Mouse (Mus musculus) neural tube, embryonic 14.5 days (tissue): ENCODE measurements at regions not wholly inside any gene's neighbourhood (a gene's known extent, or its start where the extent isn't known, plus 50 kb on each side); places are given as distances from the start of the nearest gene placed in this dataset.
A peak's percentile ranks its signal among the peaks of the same experiment; 100 is the strongest.
"Not testable (repeated sequence)": the region's sequence is repeated elsewhere in the genome, so short reads cannot be mapped to it uniquely, and the experiment has no call there.

ENCODE experiments used
- ATAC-seq: fragments of 200-750 bp; cut with Nextera tagmentation; 2 replicates; pipeline ENCODE4 v1.8.0; 2017; ENCODE audit warnings: low read depth, mild to moderate bottlenecking, moderate TSS enrichment, moderate library complexity
- H3K27ac ChIP-seq: fragments of 300-500 bp; sonication (generic); 2 replicates; pipeline ENCODE4 v1.5.1; 2014; ENCODE audit warnings: low read depth, mild to moderate bottlenecking, control low read depth, low read length, moderate library complexity, mixed read lengths
- H3K27me3 ChIP-seq: fragments of 300-500 bp; sonication (generic); 2 replicates; pipeline ENCODE4 v1.6.1; 2014; ENCODE audit warnings: low read length; ENCODE audit not compliant: control insufficient read depth, insufficient read depth
- H3K36me3 ChIP-seq: fragments of 300-500 bp; sonication (generic); 2 replicates; pipeline ENCODE4 v1.6.1; 2014; ENCODE audit warnings: low read length, mixed read lengths; ENCODE audit not compliant: control insufficient read depth, insufficient read depth
- H3K4me1 ChIP-seq: fragments of 300-500 bp; sonication (generic); 2 replicates; pipeline ENCODE4 v1.6.1; 2014; ENCODE audit warnings: low read length; ENCODE audit not compliant: control insufficient read depth, insufficient read depth
- H3K4me2 ChIP-seq: fragments of 300-500 bp; sonication (generic); 2 replicates; pipeline ENCODE4 v1.6.1; 2014; ENCODE audit warnings: mild to moderate bottlenecking, low read depth, low read length, control low read depth
- H3K4me3 ChIP-seq: fragments of 300-500 bp; sonication (generic); 2 replicates; pipeline ENCODE4 v1.5.1; 2014; ENCODE audit warnings: low read depth, low read length, control low read depth, mixed read lengths
- H3K9ac ChIP-seq: fragments of 300-500 bp; sonication (generic); replicated peaks from 2 replicates; pipeline ENCODE4 v1.6.1; 2014; ENCODE audit warnings: low read depth, mild to moderate bottlenecking, control low read depth, low read length, mixed read lengths
- H3K9me3 ChIP-seq: fragments of 300-500 bp; sonication (generic); 2 replicates; pipeline ENCODE4 v1.6.1; 2016; ENCODE audit warnings: low read length; ENCODE audit not compliant: control insufficient read depth
- WGBS: fragments of 180-500 bp; shearing (Covaris S2); extraction: QIAGEN DNeasy Blood & Tissue Kit; methylation state at CpG from one replicate; pipeline ENCODE4 v1.1.7; 2014; 5-methylcytosine and 5-hydroxymethylcytosine counted together

DNA sequence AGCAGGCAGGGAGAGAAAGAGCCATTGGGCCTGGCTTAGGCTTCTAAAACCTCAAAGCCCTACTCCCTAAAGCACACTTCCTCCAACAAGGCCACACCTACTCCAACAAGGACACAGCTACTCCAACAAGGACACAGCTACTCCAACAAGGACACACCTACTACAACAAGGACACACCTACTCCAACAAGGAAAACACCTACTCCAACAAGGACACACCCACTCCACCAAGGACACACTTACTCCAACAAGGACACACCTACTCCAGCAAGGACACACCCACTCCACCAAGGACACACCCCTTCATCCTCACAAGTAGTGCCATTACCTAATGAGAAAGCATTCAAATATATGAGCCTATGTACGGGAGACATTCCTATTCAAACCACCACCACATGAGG is 216.4 kb upstream of the Zfp703 start:
- WGBS, result 87% methylated on average over 1 of the region's 1 CpGs
- ATAC-seq, result no peak
- H3K9me3 ChIP-seq, result no peaks in the 10 kb centered on the region
- H3K9ac ChIP-seq, result no peak overlapping the region
- peaks cover 2% of the 10 kb centered on the region; the same call in 1 of the 2 replicates for H3K27me3 ChIP-seq
- no peak overlapping the region for H3K4me2 ChIP-seq
- H3K36me3 ChIP-seq, result no peaks in the 10 kb centered on the region
- H3K4me3 ChIP-seq, result no peak overlapping the region
- no peaks in the 10 kb centered on the region for H3K4me1 ChIP-seq
- H3K27ac ChIP-seq, result no peak overlapping the region

DNA sequence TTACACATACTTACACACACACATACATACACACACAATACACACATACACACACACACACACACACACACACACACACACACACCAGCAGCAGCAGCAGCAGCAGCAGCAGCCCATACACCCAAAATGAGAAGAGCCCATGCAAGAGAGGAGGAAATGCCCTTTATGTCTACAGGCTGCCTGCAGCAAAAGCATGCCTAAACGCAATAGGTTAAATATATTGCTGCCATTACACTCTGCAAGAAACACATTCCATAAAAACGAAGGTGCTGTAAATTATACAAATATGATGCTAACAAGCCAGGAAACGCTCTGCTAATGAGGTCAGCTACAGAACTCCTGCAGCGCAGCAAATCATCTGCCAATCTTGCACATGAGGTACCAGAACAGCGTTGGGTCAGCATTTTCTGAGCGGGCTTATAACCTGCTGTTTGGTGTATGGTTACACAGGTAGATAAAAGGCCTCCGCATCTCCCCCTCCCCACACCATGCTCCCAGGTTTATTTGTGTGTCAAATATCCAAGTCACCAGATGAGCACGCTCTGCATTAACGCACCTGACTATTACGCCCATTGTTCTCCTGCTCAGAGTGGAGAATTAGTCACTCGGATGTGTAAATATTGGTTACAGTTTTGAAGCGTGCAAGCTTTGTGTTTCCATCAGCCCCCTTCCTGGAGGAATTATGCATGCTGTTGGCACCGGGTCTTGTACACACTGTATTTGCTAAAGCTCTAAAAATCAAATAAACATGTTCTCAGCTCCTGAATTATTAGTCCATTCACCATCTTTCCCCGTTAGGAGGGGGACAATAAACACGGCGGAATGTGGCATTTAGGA is 214.0 kb upstream of the Zfp703 start:
- Histone ChIP-seq H3K9me3 (no peaks in the 10 kb centered on the region), H3K27me3 (no peaks in the 10 kb centered on the region), H3K27ac (peak overlapping the region; percentile 48), H3K4me3 (no peak overlapping the region), H3K36me3 (no peaks in the 10 kb centered on the region), H3K4me1 (no peaks in the 10 kb centered on the region), H3K4me2 (no peak overlapping the region), H3K9ac (no peak overlapping the region)
- peak; percentile 71 for ATAC-seq
- 54% methylated on average over 16 of the region's 16 CpGs for WGBS

DNA sequence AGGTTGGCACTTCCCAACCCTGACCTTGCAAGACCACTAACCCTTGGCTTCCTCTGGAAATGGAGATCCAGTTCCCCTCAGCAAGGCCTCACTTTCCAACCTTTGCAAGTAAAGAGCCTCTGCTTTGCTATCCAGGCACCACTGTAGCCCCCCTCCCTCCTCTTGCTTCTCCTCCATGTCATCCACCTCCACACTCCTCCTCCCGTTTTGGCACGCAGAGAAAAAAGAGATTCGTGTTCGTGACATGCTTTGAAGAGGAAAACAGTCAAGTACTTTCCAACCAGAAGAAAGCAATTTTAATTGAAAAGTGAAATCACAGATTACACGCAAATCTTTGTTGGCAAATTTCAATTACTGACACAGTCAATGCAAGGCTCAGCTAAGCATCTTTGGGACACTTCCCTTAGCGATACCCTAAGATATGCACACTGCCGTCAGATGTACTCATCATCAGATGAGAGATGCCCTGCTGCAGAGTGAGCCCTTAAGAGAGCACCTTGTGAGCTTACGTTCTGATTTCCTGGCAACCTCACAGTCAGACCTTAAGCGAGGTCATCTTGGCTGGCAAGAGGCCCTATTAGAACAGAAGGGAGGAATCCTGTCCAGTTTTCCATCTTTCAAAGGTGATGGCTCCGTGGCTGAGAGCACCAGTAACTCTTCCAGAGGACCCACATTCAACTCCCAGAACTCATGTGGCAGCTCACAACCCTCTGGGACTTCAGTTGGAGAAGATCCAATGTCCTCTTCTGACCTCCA is 208.5 kb upstream of the Zfp703 start:
- Histone ChIP-seq H3K27ac (no peak overlapping the region), H3K4me2 (no peak overlapping the region), H3K36me3 (no peaks in the 10 kb centered on the region), H3K9ac (no peak overlapping the region), H3K4me1 (0 out of 2 replicates have a peak, but pooled peaks cover 13% of the 10 kb centered on the region), H3K27me3 (no peaks in the 10 kb centered on the region), H3K4me3 (no peak overlapping the region), H3K9me3 (no peaks in the 10 kb centered on the region)
- WGBS, result 89% methylated on average over 10 of the region's 10 CpGs
- ATAC-seq, result no peak

DNA sequence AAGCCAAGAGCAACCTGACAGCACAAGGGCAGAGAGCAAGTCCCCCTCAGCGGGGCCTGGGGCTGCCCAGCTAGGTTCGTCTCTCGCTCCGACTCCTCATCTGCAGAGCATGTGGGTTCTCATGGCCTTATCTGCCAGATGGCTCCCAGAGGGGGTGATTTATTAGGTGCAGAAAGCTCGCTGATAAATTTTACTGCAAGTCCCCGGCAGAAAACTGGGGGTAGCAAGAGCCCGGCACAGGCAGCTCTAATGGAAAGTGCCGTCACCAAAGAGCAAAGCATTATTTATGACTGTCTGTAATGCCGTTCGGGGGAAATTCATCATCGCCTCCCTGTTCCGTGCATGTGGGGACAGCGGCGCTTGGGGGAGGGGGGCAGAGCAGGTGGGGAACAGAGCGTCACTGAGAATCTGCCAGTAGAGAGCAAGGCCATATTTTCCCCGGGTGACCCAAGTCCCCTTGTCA is 206.7 kb upstream of the Zfp703 start:
- 0 out of 2 replicates have a peak, but pooled peaks cover 13% of the 10 kb centered on the region for H3K4me1 ChIP-seq
- 4% methylated on average over 14 of the region's 16 CpGs for WGBS
- peak overlapping the region; percentile 40 for H3K4me2 ChIP-seq
- H3K4me3 ChIP-seq, result no peak overlapping the region
- no peaks in the 10 kb centered on the region for H3K27me3 ChIP-seq
- H3K9me3 ChIP-seq, result no peaks in the 10 kb centered on the region
- no peak overlapping the region for H3K9ac ChIP-seq
- peak; percentile 93 for ATAC-seq
- H3K27ac ChIP-seq, result 0 out of 2 replicates have a peak overlapping the region, but pooled peaks have one; percentile 18
- no peaks in the 10 kb centered on the region for H3K36me3 ChIP-seq

- Histone ChIP-seq H3K4me2 (no peak overlapping the region), H3K9ac (no peak overlapping the region), H3K9me3 (no peaks in the 10 kb centered on the region), H3K4me3 (no peak overlapping the region), H3K27me3 (no peaks in the 10 kb centered on the region), H3K4me1 (peaks cover 11% of the 10 kb centered on the region), H3K27ac (no peak overlapping the region; the same call in 1 of the 2 replicates), H3K36me3 (no peaks in the 10 kb centered on the region)
- peak; percentile 73 for ATAC-seq
- WGBS, result 32% methylated on average over 10 of the region's 10 CpGs
These were observed 198.1 kb upstream of the Zfp703 start for GRCm38 (mm10) chr8:26778917-26779537.

GRCm38 (mm10) chr8:26780515-26780914 is 196.6 kb upstream of the Zfp703 start:
- no peak overlapping the region for H3K4me2 ChIP-seq
- no peaks in the 10 kb centered on the region for H3K36me3 ChIP-seq
- H3K9me3 ChIP-seq, result no peaks in the 10 kb centered on the region
- WGBS, result 24% methylated on average over 18 of the region's 19 CpGs
- peak; percentile 34; the same call in 1 of the 2 replicates for ATAC-seq
- no peaks in the 10 kb centered on the region for H3K27me3 ChIP-seq
- peaks cover 11% of the 10 kb centered on the region for H3K4me1 ChIP-seq
- H3K4me3 ChIP-seq, result no peak overlapping the region
- no peak overlapping the region for H3K27ac ChIP-seq
- no peak overlapping the region; the same call in 1 of the 2 replicates for H3K9ac ChIP-seq

- not testable (repeated sequence) for ATAC-seq, H3K4me2 ChIP-seq, H3K27ac ChIP-seq, H3K4me3 ChIP-seq, H3K27me3 ChIP-seq, H3K36me3 ChIP-seq, H3K9me3 ChIP-seq, H3K9ac ChIP-seq
- peaks cover 11% of the 10 kb centered on the region for H3K4me1 ChIP-seq
- 90% methylated on average over 8 of the region's 8 CpGs for WGBS
These were observed 194.2 kb upstream of the Zfp703 start for GRCm38 (mm10) chr8:26782936-26783335.

DNA sequence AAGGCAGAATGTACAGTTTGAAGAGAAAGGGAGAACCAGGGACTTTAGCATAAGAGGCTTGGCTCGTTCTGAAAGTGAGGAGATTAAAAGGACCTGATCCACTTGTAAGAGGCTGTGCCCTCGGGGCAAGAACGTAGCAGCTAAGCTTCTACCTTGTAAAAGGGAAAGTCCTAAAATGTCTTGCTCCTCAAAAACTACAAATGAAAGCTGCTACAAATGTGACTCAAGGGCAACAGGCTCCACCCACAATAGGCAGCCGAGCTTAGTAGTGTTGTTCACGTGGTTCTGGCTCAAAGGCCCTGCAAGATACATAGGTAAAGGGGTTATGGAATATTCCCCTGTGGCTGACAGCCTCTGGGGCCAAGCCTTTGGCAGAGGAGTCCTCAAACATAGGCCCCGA is 192.7 kb upstream of the Zfp703 start:
- H3K27me3 ChIP-seq, result no peaks in the 10 kb centered on the region
- no peak overlapping the region for H3K9ac ChIP-seq
- no peak overlapping the region for H3K4me2 ChIP-seq
- H3K4me1 ChIP-seq, result peaks cover 5% of the 10 kb centered on the region
- H3K9me3 ChIP-seq, result no peaks in the 10 kb centered on the region
- ATAC-seq, result no peak
- no peak overlapping the region for H3K27ac ChIP-seq
- WGBS, result 75% methylated on average over 6 of the region's 6 CpGs
- H3K36me3 ChIP-seq, result no peaks in the 10 kb centered on the region
- no peak overlapping the region for H3K4me3 ChIP-seq
